Mouse (Mus musculus): ENCODE data around the gene Zbtb34. TPM values are rescaled to one million over a fixed set of nuclear protein-coding genes. Genes with fewer than 3 reads are reported as not detected.

The Zbtb34 gene
- polyA plus RNA-seq (2014; fragmentation: Nextera tagmentation; extraction: Ambion mirVana), result 7.2 and 7.6 TPM in 2 replicates

DNA sequence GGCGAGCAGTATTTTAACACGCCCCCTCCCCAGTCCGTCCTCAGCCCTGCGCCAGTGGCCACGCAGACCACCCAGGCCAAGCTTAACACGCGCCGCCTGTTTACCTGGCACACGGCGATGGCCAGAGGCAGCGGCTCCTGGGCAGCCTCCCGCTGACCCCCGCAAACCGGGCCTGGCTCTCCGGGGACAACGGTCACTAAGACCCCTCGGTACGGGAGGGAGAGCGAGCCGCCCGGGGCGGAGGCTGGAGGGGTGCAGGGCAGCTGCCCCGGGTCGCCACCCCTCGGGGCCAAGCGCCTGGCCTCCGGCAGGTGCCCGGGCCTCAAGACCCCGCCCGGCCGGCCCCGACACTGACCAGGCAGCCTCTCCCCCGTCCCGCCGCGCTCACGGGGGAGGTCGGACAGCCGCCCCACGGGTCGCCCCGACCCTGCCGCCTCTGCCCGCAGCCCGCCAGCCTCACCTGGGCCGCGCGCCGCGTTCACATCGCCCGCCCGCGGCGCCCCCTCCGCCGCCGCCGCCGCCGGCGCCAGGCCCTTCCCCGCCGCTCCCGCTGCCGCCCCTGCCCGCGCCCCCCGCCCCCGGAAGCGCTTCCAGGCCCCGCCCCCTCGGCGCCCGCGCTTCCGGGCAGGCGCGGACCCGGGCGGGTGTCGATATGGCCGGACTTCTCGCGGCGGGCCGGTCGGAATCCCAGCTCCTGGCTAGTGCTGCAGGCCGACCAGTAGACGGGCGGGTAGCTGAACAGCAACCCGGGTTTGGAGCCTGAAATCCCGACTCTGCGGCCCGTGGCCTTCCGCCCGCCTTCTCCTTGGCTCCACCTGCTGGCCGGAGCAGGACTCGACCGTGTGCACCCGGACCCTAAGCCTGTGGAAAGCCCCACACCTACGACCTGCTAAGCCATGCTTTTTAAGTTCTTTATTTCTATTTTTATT, at the start of gene Zbtb34:
Gene Zbtb34 (minus strand): TSS at position 554 of the 929 bp plus-strand sequence.
- Histone ChIP-seq H3K4me1 (ENCODE audit: control insufficient read depth, insufficient read depth, low read length) (peaks cover 2% of the 10 kb centered on the region; the same call in 1 of the 2 replicates), H3K27ac (replicated peaks; ENCODE audit: low read depth, low read length) (peak within 1 kb of the TSS; percentile 56; the same call in 1 of the 2 replicates)
- under 1% methylated on average over 57 of the region's 102 CpGs for WGBS

DNA sequence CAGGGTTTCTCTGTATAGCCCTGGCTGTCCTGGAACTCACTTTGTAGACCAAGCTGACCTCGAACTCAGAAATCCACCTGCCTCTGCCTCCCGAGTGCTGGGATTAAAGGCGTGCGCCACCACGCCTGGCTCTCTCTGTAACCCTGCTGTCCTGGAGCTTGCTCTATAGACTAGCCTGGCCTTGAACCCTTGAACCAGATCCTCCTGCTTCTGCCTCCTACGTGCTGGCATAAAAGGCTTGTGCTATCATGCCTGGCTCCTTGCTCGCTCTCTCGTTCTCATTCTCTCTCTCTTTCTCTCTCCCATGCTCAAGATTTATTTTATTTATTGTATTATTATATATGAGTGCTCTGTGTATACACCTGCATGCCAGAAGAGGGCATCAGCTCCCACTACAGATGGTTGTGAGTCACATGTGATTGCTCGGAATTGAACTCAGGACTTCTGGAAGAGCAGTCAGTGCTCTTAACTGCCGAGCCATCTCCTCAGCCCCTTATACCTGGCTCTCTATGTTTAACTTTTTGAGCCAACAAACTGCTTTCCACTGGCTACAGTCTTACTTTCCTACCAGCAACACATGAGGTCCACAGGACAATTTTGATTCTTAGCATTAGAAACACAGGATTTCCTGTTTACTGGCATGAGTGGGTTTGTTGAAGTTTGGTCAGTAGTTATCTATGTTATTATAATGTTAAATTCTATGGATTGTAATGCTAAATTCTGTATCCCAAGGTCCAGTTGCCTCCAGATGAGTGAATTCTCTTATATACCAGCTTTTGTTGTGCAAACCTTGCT, 47.0 kb upstream of the Zbtb34 start:
- Histone ChIP-seq H3K27me3 (ENCODE audit: control insufficient read depth, insufficient read depth, low read length) (no peaks in the 10 kb centered on the region), H3K27ac (replicated peaks; ENCODE audit: low read depth, low read length) (no peak overlapping the region), H3K4me1 (ENCODE audit: control insufficient read depth, insufficient read depth, low read length) (no peaks in the 10 kb centered on the region), H3K4me2 (ENCODE audit: low read depth, low read length) (no peak overlapping the region), H3K9me3 (replicated peaks; ENCODE audit: control insufficient read depth, low read length) (no peaks in the 10 kb centered on the region), H3K9ac (replicated peaks; ENCODE audit: low read length) (no peak overlapping the region), H3K4me3 (ENCODE audit: low read depth, low read length) (no peak overlapping the region), H3K36me3 (replicated peaks; ENCODE audit: control insufficient read depth, insufficient read depth, low read depth, low read length) (no peaks in the 10 kb centered on the region)
- 88% methylated on average over 10 of the region's 10 CpGs for WGBS
- ATAC-seq (replicated peaks; ENCODE audit: insufficient number of reproducible peaks, low FRiP score, low TSS enrichment, low read depth), result no peak
- DNase-seq (ENCODE audit: low spot score), result no peak

More for the DNA sequence above, at the start of gene Zbtb34:
- Histone ChIP-seq H3K27me3 (ENCODE audit: control insufficient read depth, insufficient read depth, low read length) (no peaks in the 10 kb centered on the region), H3K4me2 (ENCODE audit: low read depth, low read length) (peak within 1 kb of the TSS; percentile 87), H3K36me3 (replicated peaks; ENCODE audit: control insufficient read depth, insufficient read depth, low read depth, low read length) (no peaks in the 10 kb centered on the region), H3K9ac (replicated peaks; ENCODE audit: low read length) (peak within 1 kb of the TSS; percentile 92), H3K4me3 (ENCODE audit: low read depth, low read length) (peak within 1 kb of the TSS; percentile 99), H3K9me3 (replicated peaks; ENCODE audit: control insufficient read depth, low read length) (no peaks in the 10 kb centered on the region)
- peak; percentile 63 for ATAC-seq (replicated peaks; ENCODE audit: insufficient number of reproducible peaks, low FRiP score, low TSS enrichment, low read depth)
- peak; percentile 79 for DNase-seq (ENCODE audit: low spot score)

DNA sequence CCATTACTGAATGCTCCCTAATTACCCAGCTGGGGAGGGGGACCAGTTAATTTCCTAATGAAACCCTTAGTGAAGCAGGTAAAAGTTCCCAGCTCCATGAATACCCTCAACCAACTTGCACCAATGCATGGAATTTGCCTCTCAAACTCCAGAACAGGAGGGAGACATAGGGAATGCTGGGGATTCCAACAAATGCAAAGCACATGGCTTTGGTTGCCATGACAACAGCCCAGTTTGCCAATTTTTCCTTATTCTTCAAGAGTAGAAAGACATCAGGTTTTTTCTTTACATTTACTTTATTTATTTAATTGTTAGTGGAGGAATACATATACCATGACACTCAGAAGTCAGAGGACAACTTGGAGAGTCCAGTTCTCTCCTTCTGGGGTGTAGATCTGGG, 44.8 kb upstream of the Zbtb34 start:
- Histone ChIP-seq H3K4me3 (ENCODE audit: low read depth, low read length) (no peak overlapping the region), H3K4me1 (ENCODE audit: control insufficient read depth, insufficient read depth, low read length) (no peaks in the 10 kb centered on the region), H3K36me3 (replicated peaks; ENCODE audit: control insufficient read depth, insufficient read depth, low read depth, low read length) (no peaks in the 10 kb centered on the region), H3K27me3 (ENCODE audit: control insufficient read depth, insufficient read depth, low read length) (no peaks in the 10 kb centered on the region), H3K27ac (replicated peaks; ENCODE audit: low read depth, low read length) (no peak overlapping the region), H3K4me2 (ENCODE audit: low read depth, low read length) (no peak overlapping the region), H3K9me3 (replicated peaks; ENCODE audit: control insufficient read depth, low read length) (no peaks in the 10 kb centered on the region), H3K9ac (replicated peaks; ENCODE audit: low read length) (no peak overlapping the region)
- no peak for ATAC-seq (replicated peaks; ENCODE audit: insufficient number of reproducible peaks, low FRiP score, low TSS enrichment, low read depth)
- DNase-seq (ENCODE audit: low spot score), result peak; percentile 76

DNA sequence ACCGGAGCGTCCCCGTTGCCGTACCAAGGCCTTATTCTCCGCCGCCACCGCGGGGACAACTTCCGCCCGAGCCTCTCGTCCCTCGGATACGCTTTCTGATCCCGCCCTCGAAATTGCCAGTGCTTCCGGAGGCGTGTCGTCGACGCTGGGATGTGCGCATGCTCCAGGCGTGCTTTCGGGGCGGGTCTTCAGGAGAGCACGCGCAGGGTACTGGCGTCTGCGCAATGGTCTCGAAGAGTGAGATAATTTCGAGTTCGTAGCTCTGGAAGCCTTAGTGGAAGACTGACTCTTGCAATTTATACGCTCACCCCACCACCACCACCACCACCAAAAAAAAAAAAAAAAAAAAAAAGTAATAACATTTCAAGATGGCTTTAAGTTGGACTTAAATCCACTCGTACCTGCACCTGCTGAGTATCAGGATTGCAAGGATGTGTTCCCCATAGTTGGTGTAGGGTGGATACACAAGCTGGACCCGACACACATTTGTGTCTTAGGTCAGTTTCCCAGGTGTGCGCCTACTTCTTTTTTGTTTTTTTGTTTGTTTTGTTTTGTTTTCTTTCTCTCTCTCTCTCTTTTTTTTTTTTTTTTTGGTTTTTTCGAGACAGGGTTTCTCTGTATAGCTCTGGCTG, 37.5 kb upstream of the Zbtb34 start, which contains the start of gene Zbtb43:
Gene Zbtb43 (minus strand): TSS at position 94 of the 632 bp plus-strand sequence.
- Histone ChIP-seq H3K4me1 (ENCODE audit: control insufficient read depth, insufficient read depth, low read length) (peaks cover 3% of the 10 kb centered on the region; the same call in 1 of the 2 replicates), H3K9me3 (replicated peaks; ENCODE audit: control insufficient read depth, low read length) (no peaks in the 10 kb centered on the region), H3K9ac (replicated peaks; ENCODE audit: low read length) (peak within 1 kb of the TSS; percentile 92), H3K27ac (replicated peaks; ENCODE audit: low read depth, low read length) (no peak within 1 kb of the TSS), H3K27me3 (ENCODE audit: control insufficient read depth, insufficient read depth, low read length) (no peaks in the 10 kb centered on the region), H3K36me3 (replicated peaks; ENCODE audit: control insufficient read depth, insufficient read depth, low read depth, low read length) (no peaks in the 10 kb centered on the region; the same call in 1 of the 2 replicates), H3K4me3 (ENCODE audit: low read depth, low read length) (peak within 1 kb of the TSS; percentile 83), H3K4me2 (ENCODE audit: low read depth, low read length) (peak within 1 kb of the TSS; percentile 73)
- peak; percentile 97 for DNase-seq (ENCODE audit: low spot score)
- WGBS, result 4% methylated on average over 35 of the region's 36 CpGs
- peak; percentile 92 for ATAC-seq (replicated peaks; ENCODE audit: insufficient number of reproducible peaks, low FRiP score, low TSS enrichment, low read depth)

DNA sequence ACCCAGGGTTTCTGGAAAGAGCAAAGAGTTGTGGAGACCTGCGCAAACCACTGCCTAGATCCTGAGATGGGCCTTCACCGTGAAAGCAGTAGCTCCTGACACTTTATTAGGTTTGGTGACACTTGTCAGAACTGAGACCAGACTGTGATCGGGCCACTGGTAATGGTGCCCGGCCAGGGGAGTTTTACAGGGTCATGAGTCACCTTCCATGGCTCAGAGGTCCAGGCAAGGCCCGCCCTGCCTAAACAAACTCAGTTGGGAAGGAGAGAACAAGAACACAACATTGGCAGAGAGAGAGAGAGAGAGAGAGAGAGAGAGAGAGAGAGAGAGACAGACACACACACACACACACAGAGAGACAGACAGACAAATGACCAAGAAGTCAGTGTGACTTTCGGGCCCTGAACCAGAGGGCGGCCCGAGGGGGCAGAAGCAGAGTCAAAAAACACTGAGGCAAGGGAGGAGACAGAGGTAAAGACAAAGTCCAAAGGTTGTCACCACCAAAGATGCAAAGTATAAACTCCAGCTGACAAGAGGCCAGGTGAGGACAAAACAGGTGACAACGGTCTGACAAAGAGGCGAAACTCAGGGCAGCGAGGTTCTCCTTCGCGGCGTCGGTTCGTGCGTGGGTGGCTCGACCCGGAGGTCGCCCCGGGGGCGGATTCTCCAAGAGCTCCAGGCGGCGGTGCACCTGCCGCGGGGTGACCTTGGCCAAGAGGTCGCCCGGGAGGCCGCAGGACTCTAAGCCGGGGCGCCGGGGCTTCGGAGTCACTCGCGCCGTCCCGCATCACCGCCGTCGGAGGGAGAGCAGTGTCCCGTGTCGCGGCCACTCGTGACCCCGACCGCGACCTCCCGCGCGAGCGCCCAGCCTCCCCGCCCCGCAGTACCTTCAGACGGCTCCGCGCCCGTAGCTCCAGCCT, 36.7 kb upstream of the Zbtb34 start:
- Histone ChIP-seq H3K9ac (replicated peaks; ENCODE audit: low read length) (peak overlapping the region; percentile 92), H3K4me2 (ENCODE audit: low read depth, low read length) (peak overlapping the region; percentile 73), H3K9me3 (replicated peaks; ENCODE audit: control insufficient read depth, low read length) (no peaks in the 10 kb centered on the region), H3K27me3 (ENCODE audit: control insufficient read depth, insufficient read depth, low read length) (no peaks in the 10 kb centered on the region), H3K4me3 (ENCODE audit: low read depth, low read length) (peak overlapping the region; percentile 83), H3K4me1 (ENCODE audit: control insufficient read depth, insufficient read depth, low read length) (peaks cover 3% of the 10 kb centered on the region; the same call in 1 of the 2 replicates), H3K36me3 (replicated peaks; ENCODE audit: control insufficient read depth, insufficient read depth, low read depth, low read length) (no peaks in the 10 kb centered on the region; the same call in 1 of the 2 replicates), H3K27ac (replicated peaks; ENCODE audit: low read depth, low read length) (no peak overlapping the region)
- WGBS, result 6% methylated on average over 55 of the region's 57 CpGs
- ATAC-seq (replicated peaks; ENCODE audit: insufficient number of reproducible peaks, low FRiP score, low TSS enrichment, low read depth) (0 out of 2 replicates have a peak, but pooled peaks have one; percentile 35), DNase-seq (ENCODE audit: low spot score) (peak; percentile 11)

DNA sequence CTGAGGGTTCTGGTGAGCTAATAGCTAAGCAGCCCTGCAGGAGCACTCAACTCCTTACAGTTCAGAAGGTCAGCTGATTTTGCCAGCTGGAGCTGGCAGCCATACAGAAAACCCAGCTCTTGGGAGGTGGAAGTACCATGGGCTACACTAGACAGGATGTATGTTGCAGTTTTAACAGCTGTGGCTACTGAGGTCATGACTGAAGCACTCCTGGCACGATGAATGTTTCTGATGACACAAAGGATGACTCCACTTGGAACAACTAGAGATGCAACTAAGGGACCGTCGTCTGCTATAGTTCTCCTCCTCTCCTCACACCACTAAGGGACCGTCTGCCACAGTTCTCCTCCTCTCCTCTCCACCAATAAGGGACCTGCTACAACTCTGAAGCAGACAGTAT, 34.8 kb upstream of the Zbtb34 start:
- Histone ChIP-seq H3K4me2 (ENCODE audit: low read depth, low read length) (no peak overlapping the region), H3K27me3 (ENCODE audit: control insufficient read depth, insufficient read depth, low read length) (no peaks in the 10 kb centered on the region), H3K36me3 (replicated peaks; ENCODE audit: control insufficient read depth, insufficient read depth, low read depth, low read length) (no peaks in the 10 kb centered on the region; the same call in 1 of the 2 replicates), H3K4me3 (ENCODE audit: low read depth, low read length) (no peak overlapping the region), H3K27ac (replicated peaks; ENCODE audit: low read depth, low read length) (no peak overlapping the region), H3K4me1 (ENCODE audit: control insufficient read depth, insufficient read depth, low read length) (peaks cover 3% of the 10 kb centered on the region; the same call in 1 of the 2 replicates), H3K9me3 (replicated peaks; ENCODE audit: control insufficient read depth, low read length) (no peaks in the 10 kb centered on the region), H3K9ac (replicated peaks; ENCODE audit: low read length) (no peak overlapping the region)
- 74% methylated on average over 4 of the region's 4 CpGs for WGBS
- DNase-seq (ENCODE audit: low spot score), result no peak
- ATAC-seq (replicated peaks; ENCODE audit: insufficient number of reproducible peaks, low FRiP score, low TSS enrichment, low read depth), result no peak

DNA sequence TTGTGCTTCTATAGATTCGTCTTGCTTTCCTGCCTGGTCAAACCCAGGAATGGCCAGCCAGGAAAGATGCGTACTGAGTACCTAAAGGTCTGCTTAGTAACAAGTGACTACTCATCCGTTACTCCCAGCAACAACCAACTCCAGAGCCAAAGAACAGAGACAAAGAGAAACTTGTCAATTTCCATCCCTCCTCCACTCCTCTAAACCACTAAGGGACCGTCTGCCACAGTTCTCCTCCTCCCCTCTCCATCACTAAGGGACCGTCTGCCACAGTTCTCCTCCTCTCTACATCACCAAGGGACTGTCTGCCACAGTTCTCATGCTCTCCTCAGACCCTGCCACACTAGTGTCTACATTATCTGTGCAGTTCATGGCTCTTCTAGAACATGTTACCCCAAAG, 34.1 kb upstream of the Zbtb34 start:
- no peaks in the 10 kb centered on the region for H3K27me3 ChIP-seq (ENCODE audit: control insufficient read depth, insufficient read depth, low read length)
- H3K4me2 ChIP-seq (ENCODE audit: low read depth, low read length), result no peak overlapping the region
- DNase-seq (ENCODE audit: low spot score), result no peak
- no peak overlapping the region for H3K27ac ChIP-seq (replicated peaks; ENCODE audit: low read depth, low read length)
- H3K9me3 ChIP-seq (replicated peaks; ENCODE audit: control insufficient read depth, low read length), result no peaks in the 10 kb centered on the region
- 64% methylated on average over 5 of the region's 5 CpGs for WGBS
- H3K36me3 ChIP-seq (replicated peaks; ENCODE audit: control insufficient read depth, insufficient read depth, low read depth, low read length), result no peaks in the 10 kb centered on the region; the same call in 1 of the 2 replicates
- no peak for ATAC-seq (replicated peaks; ENCODE audit: insufficient number of reproducible peaks, low FRiP score, low TSS enrichment, low read depth)
- no peak overlapping the region for H3K9ac ChIP-seq (replicated peaks; ENCODE audit: low read length)
- H3K4me3 ChIP-seq (ENCODE audit: low read depth, low read length), result no peak overlapping the region
- peaks cover 3% of the 10 kb centered on the region; the same call in 1 of the 2 replicates for H3K4me1 ChIP-seq (ENCODE audit: control insufficient read depth, insufficient read depth, low read length)

Measured in embryonic facial prominence, embryonic 11.5 days (tissue).